Mouse (Mus musculus) G1E (cell line): ENCODE data around the gene Ppp2r5d. TPM values are rescaled to one million over a fixed set of nuclear protein-coding genes. Genes with fewer than 3 reads are reported as not detected.

Experiments used
- ATAC-seq: 2 replicates; pipeline ENCODE4 v1.8.0; 2016; ENCODE audit warnings: mild to moderate bottlenecking; ENCODE audit not compliant: insufficient number of reproducible peaks, poor library complexity, low FRiP score, severe bottlenecking; ENCODE audit errors: extremely low read depth
- DNase-seq: peaks from one replicate; pipeline ENCODE4 v3.0.0; 2012; ENCODE audit warnings: low spot score
- H3K27me3 ChIP-seq: 2 replicates; pipeline ENCODE4 v1.6.1; 2012; ENCODE audit warnings: mild to moderate bottlenecking, low read length, inconsistent platforms; ENCODE audit not compliant: insufficient read depth
- H3K36me3 ChIP-seq: replicated peaks from 2 replicates; pipeline ENCODE3; 2012; ENCODE audit warnings: mild to moderate bottlenecking, inconsistent platforms
- H3K4me1 ChIP-seq: 2 replicates; pipeline ENCODE4 v1.6.1; 2012; ENCODE audit warnings: low read depth, low read length, inconsistent platforms, mixed read lengths; ENCODE audit not compliant: insufficient read depth
- H3K4me3 ChIP-seq: 2 replicates; pipeline ENCODE4 v1.5.1; 2012; ENCODE audit warnings: low read depth, mild to moderate bottlenecking, inconsistent platforms, low read length, moderate library complexity, mixed read lengths
- H3K9me3 ChIP-seq: replicated peaks from 2 replicates; pipeline ENCODE4 v1.6.1; 2012; ENCODE audit warnings: inconsistent platforms
- CTCF ChIP-seq: IDR thresholded peaks from 2 replicates; pipeline ENCODE4 v1.5.1; 2012; ENCODE audit warnings: low read depth, low read length, inconsistent platforms, mixed read lengths
- GATA1 ChIP-seq: IDR thresholded peaks from 2 replicates; pipeline ENCODE4 v1.6.1; 2012; ENCODE audit warnings: borderline replicate concordance, low read length, inconsistent platforms, mixed read lengths
- GATA2 ChIP-seq: IDR thresholded peaks from 2 replicates; pipeline ENCODE4 v1.6.1; 2012; ENCODE audit warnings: low read depth, low read length, inconsistent platforms, borderline replicate concordance
- POLR2AphosphoS5 ChIP-seq: IDR thresholded peaks from 2 replicates; pipeline ENCODE4 v1.6.1; 2012; ENCODE audit warnings: low read depth, low read length, inconsistent platforms; ENCODE audit not compliant: insufficient replicate concordance
- TAL1 ChIP-seq: conservative IDR thresholded peaks from 2 replicates; pipeline ENCODE4 v1.6.1; 2012; ENCODE audit warnings: low read depth, low read length, inconsistent platforms, mixed read lengths
- polyA plus RNA-seq: library from polyadenylated mRNA; stranded (reverse); fragments of >175 nt; gene quantifications from 2 replicates; pipeline ENCODE4 v1.2.3, GENCODE M21; 2012
- total RNA-seq, 2 experiments: library from RNA; stranded (forward) in 1 of 2; stranded (reverse) in 1 of 2; fragments of 200-1000 nt in 1 of 2; fragments of >200 nt in 1 of 2; fragmentation: Nextera tagmentation in 1 of 2; gene quantifications; 2 replicates each; pipeline ENCODE4 v1.2.3; 2014 to 2017

Ppp2r5d gene
- total and polyA plus RNA-seq, 3 experiments: 33.9 to 78.5 (median 55.2) TPM

DNA sequence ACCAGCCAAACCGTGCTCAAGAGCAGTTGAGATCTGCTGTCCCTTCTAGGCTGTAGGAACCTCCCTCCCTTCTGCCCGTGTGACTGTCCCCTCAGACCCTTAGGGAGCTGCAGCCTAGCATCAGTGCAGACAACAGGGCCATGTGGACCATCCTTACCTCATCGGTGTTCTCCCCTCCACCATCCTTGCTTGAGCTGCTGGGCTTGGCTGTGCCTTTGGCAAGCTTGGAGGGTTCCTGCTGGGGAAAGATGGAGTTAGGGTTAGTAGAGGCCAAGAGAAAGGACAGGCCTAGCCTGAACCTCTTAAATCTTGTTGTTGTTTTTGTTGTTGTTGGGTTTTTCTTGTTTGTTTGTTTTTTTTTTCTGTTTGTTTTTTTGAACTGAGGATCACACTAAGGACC is 5.0 kb downstream of the Ppp2r5d start:
- peaks cover 50% of the 10 kb centered on the region for H3K4me1 ChIP-seq
- peaks cover 78% of the 10 kb centered on the region for H3K36me3 ChIP-seq
- ATAC-seq: no peak
- DNase-seq: no peak
- no peak overlapping the region for H3K4me3 ChIP-seq
- no peaks in the 10 kb centered on the region for H3K9me3 ChIP-seq
- no peak for TF ChIP-seq GATA1
- no peak for TF ChIP-seq GATA2
- H3K27me3 ChIP-seq: no peaks in the 10 kb centered on the region

DNA sequence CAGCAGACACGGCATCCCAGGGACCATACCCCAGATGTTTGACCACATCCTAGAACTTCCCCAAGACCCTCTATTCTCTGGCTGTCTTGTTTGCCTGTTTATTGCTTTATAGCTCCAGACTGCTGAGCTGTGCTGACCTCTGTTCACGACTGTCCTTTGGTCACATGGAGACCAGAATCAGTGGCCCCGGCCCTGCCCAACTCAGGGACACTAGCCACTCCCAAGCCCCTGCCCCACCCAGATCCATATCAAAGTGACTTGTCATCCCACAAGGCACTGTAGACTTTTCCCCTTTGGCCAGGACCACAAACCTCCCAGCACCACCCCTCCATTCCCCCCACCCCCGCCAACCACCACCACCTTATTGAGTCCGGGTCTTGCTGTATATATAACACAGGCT is 5.7 kb downstream of the Ppp2r5d start:
- Histone ChIP-seq H3K4me1 (peaks cover 50% of the 10 kb centered on the region), H3K4me3 (no peak overlapping the region), H3K36me3 (peaks cover 82% of the 10 kb centered on the region), H3K27me3 (no peaks in the 10 kb centered on the region), H3K9me3 (no peaks in the 10 kb centered on the region)
- ATAC-seq (no peak), DNase-seq (no peak)
- no peak for TF ChIP-seq POLR2AphosphoS5
- TF ChIP-seq CTCF: no peak
- no peak for TF ChIP-seq GATA2
- TF ChIP-seq TAL1: no peak
- TF ChIP-seq GATA1: no peak

DNA sequence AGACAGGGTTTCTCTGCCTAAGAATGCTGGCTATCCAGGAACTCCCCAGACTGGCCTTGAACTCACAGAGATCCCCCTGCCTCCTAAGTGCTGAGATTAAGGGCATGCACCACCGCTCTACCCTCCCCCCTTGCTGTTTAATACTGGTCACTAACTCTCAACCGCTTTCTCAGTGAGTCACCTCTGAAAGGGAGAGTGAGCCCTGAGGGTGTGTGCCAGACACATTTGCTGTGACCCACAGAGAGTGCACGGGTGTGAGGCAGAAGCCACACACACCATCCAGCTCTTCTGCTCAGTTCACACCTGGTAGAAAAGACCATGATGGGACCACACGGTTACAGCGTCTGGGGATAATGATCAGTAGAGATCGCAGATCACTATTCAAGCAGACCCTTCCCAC is 6.4 kb downstream of the Ppp2r5d start:
- H3K4me3 ChIP-seq: no peak overlapping the region
- no peaks in the 10 kb centered on the region for H3K9me3 ChIP-seq
- DNase-seq (no peak), ATAC-seq (no peak)
- TF ChIP-seq GATA1 (no peak), POLR2AphosphoS5 (no peak), GATA2 (no peak), CTCF (no peak), TAL1 (no peak)
- peaks cover 43% of the 10 kb centered on the region for H3K4me1 ChIP-seq
- H3K36me3 ChIP-seq: peaks cover 89% of the 10 kb centered on the region
- H3K27me3 ChIP-seq: no peaks in the 10 kb centered on the region

DNA sequence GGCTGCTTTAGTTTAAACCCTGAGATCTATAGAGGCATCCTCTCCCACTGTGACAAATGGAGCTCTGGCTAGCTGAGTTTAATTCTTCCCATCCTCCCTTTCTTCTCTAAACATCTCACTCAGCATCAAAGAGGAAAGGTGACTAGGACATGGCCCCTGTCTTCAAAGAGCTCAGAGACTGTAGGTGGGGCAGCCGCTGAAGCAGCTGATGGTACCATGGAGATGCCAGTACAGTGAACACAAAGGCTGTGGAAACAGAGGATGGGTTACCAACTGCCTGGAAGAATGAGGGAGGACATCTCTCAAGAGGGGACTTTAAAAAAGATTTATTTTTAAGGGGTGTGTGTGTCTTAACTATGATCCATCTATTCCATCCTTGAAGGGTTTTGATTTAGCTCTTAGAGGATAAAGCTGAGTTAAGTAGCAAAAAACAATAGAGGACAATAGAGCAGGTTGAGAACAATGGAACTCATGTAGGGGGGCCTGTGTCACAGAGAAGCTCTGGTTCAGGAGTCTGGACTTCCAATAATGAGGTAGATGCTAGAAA is 10.3 kb downstream of the Ppp2r5d start:
- ATAC-seq (no peak), DNase-seq (no peak)
- Histone ChIP-seq H3K4me1 (peaks cover 8% of the 10 kb centered on the region), H3K9me3 (no peaks in the 10 kb centered on the region), H3K4me3 (no peak overlapping the region), H3K36me3 (peaks cover 83% of the 10 kb centered on the region), H3K27me3 (no peaks in the 10 kb centered on the region)
- TF ChIP-seq GATA1 (no peak), CTCF (no peak), TAL1 (no peak)

DNA sequence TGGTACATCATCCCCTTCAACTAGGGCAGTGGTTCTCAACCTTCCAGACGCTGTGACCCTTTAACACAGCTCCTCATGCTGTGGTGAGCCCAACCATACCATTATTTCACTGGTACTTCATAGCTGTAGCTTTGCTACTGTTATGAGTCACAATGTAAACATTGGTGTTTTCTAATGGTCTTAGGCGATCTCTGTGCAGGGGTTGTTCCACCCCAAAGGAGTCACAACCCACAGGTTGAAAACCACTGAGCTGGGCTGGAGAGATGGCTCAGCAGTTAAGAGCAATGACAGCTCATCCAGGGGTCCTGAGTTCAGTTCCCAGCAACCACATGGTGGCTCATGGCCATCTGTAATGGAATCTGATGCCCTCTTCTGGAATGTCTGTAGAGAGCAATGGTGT is 13.5 kb downstream of the Ppp2r5d start:
- H3K4me3 ChIP-seq: no peak overlapping the region
- no peaks in the 10 kb centered on the region for H3K9me3 ChIP-seq
- DNase-seq (no peak), ATAC-seq (no peak)
- H3K4me1 ChIP-seq: peaks cover 5% of the 10 kb centered on the region; the same call in 1 of the 2 replicates
- no peaks in the 10 kb centered on the region for H3K27me3 ChIP-seq
- TF ChIP-seq GATA1: no peak
- TF ChIP-seq TAL1: no peak
- no peak for TF ChIP-seq CTCF
- TF ChIP-seq GATA2: no peak
- no peak for TF ChIP-seq POLR2AphosphoS5
- peaks cover 87% of the 10 kb centered on the region for H3K36me3 ChIP-seq

DNA sequence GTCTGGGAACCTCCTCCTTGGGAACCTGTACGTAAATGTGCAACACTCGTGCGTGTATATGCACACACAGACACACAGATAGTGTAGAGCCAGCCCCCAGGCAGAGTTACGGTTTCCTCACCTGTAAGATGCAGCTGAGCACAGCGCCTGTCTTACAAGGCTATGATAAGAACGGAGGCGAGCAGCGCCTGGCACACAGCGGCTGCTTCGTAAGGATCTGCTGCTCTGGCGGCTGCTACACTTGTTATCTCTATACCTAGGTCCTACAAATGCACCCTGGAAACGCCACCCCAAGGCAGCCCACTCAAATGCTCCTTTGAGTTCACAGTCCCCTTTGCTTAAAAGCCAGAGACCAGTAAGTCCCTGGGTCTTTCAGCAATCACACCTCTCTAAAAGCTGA is 14.2 kb downstream of the Ppp2r5d start:
- no peaks in the 10 kb centered on the region for H3K9me3 ChIP-seq
- H3K4me1 ChIP-seq: peaks cover 5% of the 10 kb centered on the region; the same call in 1 of the 2 replicates
- peaks cover 87% of the 10 kb centered on the region for H3K36me3 ChIP-seq
- H3K4me3 ChIP-seq: no peak overlapping the region
- no peaks in the 10 kb centered on the region for H3K27me3 ChIP-seq
- ATAC-seq (no peak), DNase-seq (no peak)
- TF ChIP-seq POLR2AphosphoS5: no peak
- TF ChIP-seq CTCF: no peak
- TF ChIP-seq GATA2: no peak
- no peak for TF ChIP-seq GATA1
- no peak for TF ChIP-seq TAL1

DNA sequence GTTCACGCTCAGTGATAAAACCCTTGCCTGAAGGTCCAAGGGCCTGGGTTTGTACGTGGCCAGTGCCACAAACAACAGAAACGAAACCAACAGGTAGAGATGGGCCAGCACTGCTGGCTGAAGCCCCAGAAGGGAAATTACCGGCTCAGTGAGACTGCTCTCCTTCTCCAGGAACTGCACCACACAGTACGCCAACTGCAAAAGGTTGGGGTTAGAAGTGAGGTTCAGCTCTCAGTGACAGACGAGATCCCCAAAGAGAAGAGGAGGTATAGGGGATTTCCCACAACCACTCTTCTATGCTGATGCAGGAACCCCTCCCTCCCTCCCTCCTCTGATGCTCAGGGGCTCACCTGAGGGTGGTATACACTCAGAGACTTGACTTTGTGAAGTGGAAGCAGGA is 19.0 kb downstream of the Ppp2r5d start:
- Histone ChIP-seq H3K36me3 (peaks cover 91% of the 10 kb centered on the region), H3K9me3 (no peaks in the 10 kb centered on the region), H3K4me3 (no peak overlapping the region), H3K27me3 (no peaks in the 10 kb centered on the region), H3K4me1 (peaks cover 26% of the 10 kb centered on the region)
- DNase-seq: no peak
- TF ChIP-seq GATA1 (no peak), CTCF (no peak), POLR2AphosphoS5 (no peak), GATA2 (no peak), TAL1 (no peak)
- no peak for ATAC-seq
